Mouse (Mus musculus): Measurements from ENCODE around the gene Tm7sf3. TPM values are rescaled to one million over a fixed set of nuclear protein-coding genes. Genes with fewer than 3 reads are reported as not detected.

Tm7sf3 gene
- polyA plus RNA-seq, 2 experiments, result 11.2 to 24.8 TPM

GRCm38 (mm10) chr6:146634759-146635606, 7.6 kb downstream of the Tm7sf3 start:
- 52% methylated on average over 4 of the region's 4 CpGs for WGBS (ENCODE audit: insufficient replicate concordance)
- Histone ChIP-seq H3K36me3 (replicated peaks; ENCODE audit: control insufficient read depth, insufficient read depth, low read depth) (no peaks in the 10 kb centered on the region), H3K9me3 (ENCODE audit: control insufficient read depth, low read length) (no peaks in the 10 kb centered on the region), H3K4me3 (ENCODE audit: insufficient read depth in 1 of 2, low read depth in 2 of 2, low read length in 2 of 2) (peak overlapping the region; percentile 77 to 91), H3K4me1 (replicated peaks; ENCODE audit: control insufficient read depth in 2 of 2, insufficient read depth in 2 of 2, low read length in 1 of 2) (peaks cover 39 to 44% of the 10 kb centered on the region in 2 experiments), H3K27ac (peak overlapping the region; percentile 62), H3K4me2 (ENCODE audit: low read depth) (peak overlapping the region; percentile 81), H3K9ac (replicated peaks) (peak overlapping the region; percentile 72), H3K27me3 (ENCODE audit: control insufficient read depth, insufficient read depth, low read length) (no peaks in the 10 kb centered on the region)
- TF ChIP-seq CTCF (IDR thresholded peaks at IDR 0.05; ENCODE audit: low read depth) (0 out of 2 replicates have a peak, but pooled peaks have one; percentile 0), EP300 (IDR thresholded peaks at IDR 0.05; ENCODE audit: low read depth) (no peak)
- no peak for ATAC-seq (ENCODE audit: insufficient read depth)
- DNase-seq (ENCODE audit: low read depth in 3 of 3, low spot score in 3 of 3), result no peak

GRCm38 (mm10) chr6:146634015-146634722, 8.5 kb downstream of the Tm7sf3 start:
- DNase-seq (ENCODE audit: low read depth in 3 of 3, low spot score in 3 of 3) (peak; percentile 72 to 75 (median 74)), ATAC-seq (ENCODE audit: insufficient read depth) (peak; percentile 83)
- WGBS (ENCODE audit: insufficient replicate concordance), result 1% methylated on average over 82 of the region's 82 CpGs
- no peaks in the 10 kb centered on the region for H3K27me3 ChIP-seq (ENCODE audit: control insufficient read depth, insufficient read depth, low read length)
- peak overlapping the region; percentile 77 to 91 for H3K4me3 ChIP-seq (ENCODE audit: insufficient read depth in 1 of 2, low read depth in 2 of 2, low read length in 2 of 2)
- peak overlapping the region; percentile 81 for H3K4me2 ChIP-seq (ENCODE audit: low read depth)
- TF ChIP-seq CTCF (IDR thresholded peaks at IDR 0.05; ENCODE audit: low read depth), result peak; percentile 21; the same call in 1 of the 2 replicates
- TF ChIP-seq EP300 (IDR thresholded peaks at IDR 0.05; ENCODE audit: low read depth), result no peak
- H3K27ac ChIP-seq, result peak overlapping the region; percentile 62
- peaks cover 40 to 46% of the 10 kb centered on the region in 2 experiments for H3K4me1 ChIP-seq (replicated peaks; ENCODE audit: control insufficient read depth in 2 of 2, insufficient read depth in 2 of 2, low read length in 1 of 2)
- H3K36me3 ChIP-seq (replicated peaks; ENCODE audit: control insufficient read depth, insufficient read depth, low read depth), result peaks cover under 1% of the 10 kb centered on the region
- no peaks in the 10 kb centered on the region for H3K9me3 ChIP-seq (ENCODE audit: control insufficient read depth, low read length)
- H3K9ac ChIP-seq (replicated peaks), result peak overlapping the region; percentile 91

DNA sequence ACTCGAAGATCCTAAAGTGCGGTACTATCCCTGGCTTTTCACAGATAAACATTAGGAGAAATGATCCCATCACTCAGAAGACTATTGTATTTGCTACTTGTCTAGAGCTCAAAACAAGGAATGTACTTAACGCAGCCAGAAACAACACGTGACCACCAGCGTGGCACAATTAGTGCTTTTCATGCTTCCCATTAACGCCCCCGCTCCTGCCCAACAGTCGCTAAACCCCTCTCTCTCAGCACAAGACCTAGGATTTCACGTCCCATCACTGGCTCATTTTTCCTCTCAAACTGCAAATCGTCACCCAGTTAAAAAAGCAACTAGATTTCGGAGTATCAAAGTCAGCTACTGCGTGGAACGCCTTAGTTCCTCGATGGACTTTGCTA, 9.0 kb downstream of the Tm7sf3 start:
- Histone ChIP-seq H3K36me3 (replicated peaks; ENCODE audit: control insufficient read depth, insufficient read depth, low read depth) (peaks cover 3% of the 10 kb centered on the region), H3K27me3 (ENCODE audit: control insufficient read depth, insufficient read depth, low read length) (no peaks in the 10 kb centered on the region), H3K27ac (peak overlapping the region; percentile 53), H3K4me2 (ENCODE audit: low read depth) (peak overlapping the region; percentile 81), H3K4me1 (replicated peaks; ENCODE audit: control insufficient read depth in 2 of 2, insufficient read depth in 2 of 2, low read length in 1 of 2) (peaks cover 44 to 48% of the 10 kb centered on the region in 2 experiments), H3K9me3 (ENCODE audit: control insufficient read depth, low read length) (no peaks in the 10 kb centered on the region), H3K9ac (replicated peaks) (peak overlapping the region; percentile 91), H3K4me3 (ENCODE audit: insufficient read depth in 1 of 2, low read depth in 2 of 2, low read length in 2 of 2) (peak overlapping the region; percentile 77 to 91)
- WGBS (ENCODE audit: insufficient replicate concordance), result 6% methylated on average over 14 of the region's 14 CpGs
- DNase-seq (ENCODE audit: low read depth in 3 of 3, low spot score in 3 of 3) (no peak), ATAC-seq (ENCODE audit: insufficient read depth) (no peak)
- no peak for TF ChIP-seq EP300 (IDR thresholded peaks at IDR 0.05; ENCODE audit: low read depth)
- no peak for TF ChIP-seq CTCF (IDR thresholded peaks at IDR 0.05; ENCODE audit: low read depth)

DNA sequence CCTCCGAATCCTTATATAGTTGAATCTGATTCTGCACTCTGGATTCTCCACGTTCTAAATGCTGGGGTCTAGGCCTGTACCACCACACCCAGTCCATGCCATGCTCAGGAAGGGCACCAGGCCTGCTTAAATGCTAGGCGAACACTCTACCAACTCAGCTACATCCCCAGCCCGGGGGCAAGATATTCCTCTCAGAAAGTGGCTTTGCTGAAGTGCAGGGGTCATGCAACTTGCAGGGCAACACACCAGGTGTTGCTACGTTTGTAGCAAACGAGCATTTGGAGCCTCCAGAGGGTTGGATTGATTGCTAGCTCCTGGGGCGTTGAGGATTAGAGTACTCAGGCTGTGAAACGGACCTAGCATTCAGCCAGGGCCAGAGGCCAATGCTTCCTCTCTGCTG, 9.5 kb downstream of the Tm7sf3 start:
- no peak for DNase-seq (ENCODE audit: low read depth in 3 of 3, low spot score in 3 of 3)
- peak overlapping the region; percentile 91 for H3K9ac ChIP-seq (replicated peaks)

DNA sequence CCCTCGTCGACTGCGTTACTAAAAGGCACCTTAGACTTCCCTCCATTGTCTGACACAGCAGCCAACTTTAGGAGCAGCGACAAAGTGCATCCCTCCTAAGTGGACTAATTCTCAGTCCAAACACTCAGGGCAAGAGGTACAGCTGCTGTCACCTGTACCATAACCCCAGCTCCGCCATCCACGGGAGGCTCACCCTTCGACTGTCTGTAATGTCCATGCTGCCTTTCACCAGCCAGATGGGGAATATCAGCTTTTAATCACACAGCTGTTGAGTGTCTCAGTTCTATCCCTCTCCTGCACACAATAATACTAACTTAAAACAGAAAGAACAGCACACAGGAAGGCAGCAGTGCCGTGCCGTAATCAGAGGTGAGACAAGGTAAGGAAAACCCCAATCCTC, 10.2 kb downstream of the Tm7sf3 start:
- no peak for DNase-seq (ENCODE audit: low read depth in 3 of 3, low spot score in 3 of 3)
- Histone ChIP-seq H3K27ac (peak overlapping the region; percentile 87), H3K27me3 (ENCODE audit: control insufficient read depth, insufficient read depth, low read length) (no peaks in the 10 kb centered on the region), H3K4me3 (ENCODE audit: insufficient read depth in 1 of 2, low read depth in 2 of 2, low read length in 2 of 2) (peak overlapping the region; percentile 20 to 77), H3K9ac (replicated peaks) (peak overlapping the region; percentile 53), H3K4me1 (replicated peaks; ENCODE audit: control insufficient read depth in 2 of 2, insufficient read depth in 2 of 2, low read length in 1 of 2) (peaks cover 44 to 48% of the 10 kb centered on the region in 2 experiments), H3K4me2 (ENCODE audit: low read depth) (peak overlapping the region; percentile 81), H3K9me3 (ENCODE audit: control insufficient read depth, low read length) (no peaks in the 10 kb centered on the region), H3K36me3 (replicated peaks; ENCODE audit: control insufficient read depth, insufficient read depth, low read depth) (peaks cover 3% of the 10 kb centered on the region)
- no peak for ATAC-seq (ENCODE audit: insufficient read depth)
- no peak for TF ChIP-seq EP300 (IDR thresholded peaks at IDR 0.05; ENCODE audit: low read depth)
- TF ChIP-seq CTCF (IDR thresholded peaks at IDR 0.05; ENCODE audit: low read depth), result no peak
- WGBS (ENCODE audit: insufficient replicate concordance), result 61% methylated on average over 9 of the region's 9 CpGs

More for the DNA sequence above, 9.5 kb downstream of the Tm7sf3 start:
- ATAC-seq (ENCODE audit: insufficient read depth), result no peak
- Histone ChIP-seq H3K4me3 (ENCODE audit: insufficient read depth in 1 of 2, low read depth in 2 of 2, low read length in 2 of 2) (peak overlapping the region; percentile 77 to 91), H3K27ac (peak overlapping the region; percentile 53), H3K4me1 (replicated peaks; ENCODE audit: control insufficient read depth in 2 of 2, insufficient read depth in 2 of 2, low read length in 1 of 2) (peaks cover 44 to 48% of the 10 kb centered on the region in 2 experiments), H3K27me3 (ENCODE audit: control insufficient read depth, insufficient read depth, low read length) (no peaks in the 10 kb centered on the region), H3K9me3 (ENCODE audit: control insufficient read depth, low read length) (no peaks in the 10 kb centered on the region), H3K4me2 (ENCODE audit: low read depth) (peak overlapping the region; percentile 81), H3K36me3 (replicated peaks; ENCODE audit: control insufficient read depth, insufficient read depth, low read depth) (peaks cover 3% of the 10 kb centered on the region)
- TF ChIP-seq EP300 (IDR thresholded peaks at IDR 0.05; ENCODE audit: low read depth) (no peak), CTCF (IDR thresholded peaks at IDR 0.05; ENCODE audit: low read depth) (no peak)
- 44% methylated on average over 8 of the region's 8 CpGs for WGBS (ENCODE audit: insufficient replicate concordance)
